ENCODE assay signal across 23 mouse cellular contexts in the genomic region with DNA sequence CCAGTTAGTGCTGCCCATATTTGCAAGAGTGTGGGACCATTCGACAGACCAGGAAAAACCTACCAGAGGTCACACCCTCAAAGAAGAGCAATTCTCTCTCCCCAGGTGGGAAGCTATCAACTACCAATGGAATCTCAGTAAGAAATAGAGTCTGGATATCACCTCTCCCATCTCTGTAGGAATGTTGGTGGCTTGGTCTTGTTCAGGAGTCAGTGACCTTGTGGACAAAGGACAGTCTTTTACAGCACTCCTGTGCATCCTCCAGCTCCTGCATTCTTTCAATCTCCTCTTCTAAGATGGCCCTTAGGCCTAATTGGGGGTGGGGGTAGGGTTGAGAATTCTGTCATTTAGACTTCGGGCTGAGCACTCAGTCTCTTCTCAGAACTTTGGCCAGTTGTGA.
"Had no signal": no experiment of that assay in that cellular context is flagged by ENCODE, and none has a peak within 500 bp of the region (broad histone marks: within the 10 kb centered on the region; RNA-seq: fewer than 3 reads in every experiment).

No protein-coding gene starts in this region.

- H3K4me1 ChIP-seq: embryonic facial prominence, embryonic 15.5 days; forebrain, embryonic 12.5 days; forebrain, embryonic 13.5 days; heart, embryonic 10.5 days had no signal

- H3K9me3 ChIP-seq: embryonic facial prominence, embryonic 10.5 days; embryonic facial prominence, embryonic 12.5 days; embryonic facial prominence, embryonic 13.5 days; embryonic facial prominence, embryonic 15.5 days; forebrain, embryonic 10.5 days; forebrain, embryonic 12.5 days; forebrain, embryonic 13.5 days; forebrain, embryonic 15.5 days; heart, embryonic 10.5 days had no signal

- H3K36me3 ChIP-seq: embryonic facial prominence, embryonic 10.5 days; embryonic facial prominence, embryonic 12.5 days; embryonic facial prominence, embryonic 13.5 days; embryonic facial prominence, embryonic 15.5 days; forebrain, embryonic 10.5 days; forebrain, embryonic 12.5 days; forebrain, embryonic 15.5 days; heart, embryonic 10.5 days had no signal

- H3K27ac ChIP-seq: embryonic facial prominence, embryonic 10.5 days; embryonic facial prominence, embryonic 12.5 days; embryonic facial prominence, embryonic 13.5 days; embryonic facial prominence, embryonic 15.5 days; forebrain, embryonic 10.5 days; forebrain, embryonic 12.5 days; forebrain, embryonic 13.5 days; forebrain, embryonic 15.5 days; gastrocnemius, adult 2 months; heart, adult 2 months; heart, embryonic 10.5 days had no signal

- DNase-seq: cerebellum, adult 9-11 months; cerebellum, postnatal 10 days; cerebellum, postnatal 14 days; cerebellum, postnatal 25 days; cerebellum, postnatal 36 days; embryo, embryonic 11 days; forebrain, postnatal 0 days; gastrocnemius, adult 2 months; gastrocnemius, postnatal 10 days; gastrocnemius, postnatal 14 days; gastrocnemius, postnatal 25 days; heart, adult 18-20 months; heart, adult 2 months had no signal

- H3K4me3 ChIP-seq: embryonic facial prominence, embryonic 10.5 days; embryonic facial prominence, embryonic 12.5 days; embryonic facial prominence, embryonic 13.5 days; embryonic facial prominence, embryonic 15.5 days; erythroblast, embryonic 14.5 days; forebrain, embryonic 10.5 days; forebrain, embryonic 12.5 days; forebrain, embryonic 13.5 days; forebrain, embryonic 15.5 days; gastrocnemius, adult 2 months; heart, adult 2 months; heart, embryonic 10.5 days had no signal

- H3K9ac ChIP-seq: embryonic facial prominence, embryonic 12.5 days; embryonic facial prominence, embryonic 13.5 days; embryonic facial prominence, embryonic 15.5 days; forebrain, embryonic 12.5 days; forebrain, embryonic 13.5 days; forebrain, embryonic 15.5 days had no signal
